Mouse (Mus musculus) cerebellum, postnatal 36 days (tissue): ENCODE measurements around the gene Podxl.

Experiments
- DNase-seq, 2 experiments: peaks; one replicate each; pipeline ENCODE4 v3.0.0; 2021 to 2022; ENCODE audit warnings: mixed read lengths in 2 of 2

Podxl gene

DNA sequence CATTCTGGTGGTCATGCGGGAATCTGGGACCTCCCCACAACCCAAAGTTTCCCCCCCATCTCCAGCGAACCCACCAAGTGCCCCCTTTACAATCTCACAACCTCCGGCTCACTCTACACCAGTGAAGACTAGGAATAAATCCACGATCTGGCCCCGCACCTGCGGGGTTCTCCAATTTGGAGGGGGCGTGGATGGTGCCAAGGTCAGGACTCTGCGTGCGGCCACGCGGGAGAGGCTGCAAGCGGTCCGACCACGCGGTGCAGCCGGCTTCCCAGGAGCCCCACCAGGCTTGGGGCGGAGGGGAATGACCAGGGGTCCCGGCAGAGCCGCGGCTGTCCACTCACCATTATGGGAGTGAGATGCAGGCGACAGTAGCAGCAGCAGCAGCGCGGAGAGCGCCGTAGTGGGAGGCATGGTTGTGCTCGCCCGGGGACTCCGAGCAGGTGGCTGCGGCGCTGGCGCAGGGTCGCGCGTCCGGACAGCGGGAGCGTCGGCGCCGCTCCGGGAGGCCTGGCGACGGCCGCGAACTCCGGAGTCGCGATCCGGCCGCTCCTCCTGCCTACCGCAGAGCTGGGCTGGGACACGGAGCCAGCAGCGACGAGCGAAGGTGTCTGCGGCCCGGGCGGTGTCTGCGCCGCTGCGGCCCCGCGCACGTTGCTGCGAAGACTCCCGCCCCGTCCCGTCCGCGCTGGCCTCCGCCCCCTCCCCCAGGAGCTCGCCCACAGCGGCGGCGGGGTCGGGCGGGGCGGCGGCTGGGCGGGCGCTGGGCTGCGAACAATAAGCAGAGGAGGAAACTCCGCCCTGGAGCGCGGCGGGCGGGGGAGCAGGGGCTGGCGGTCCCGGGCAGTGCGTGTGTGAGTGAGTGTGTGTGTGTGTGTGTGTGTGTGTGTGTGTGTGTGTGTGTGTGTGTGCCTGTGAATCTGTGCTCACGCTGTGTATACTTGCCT lies at the start of gene Podxl:
Gene Podxl, minus strand, starts transcription at position 747 of the 947 bp plus-strand sequence.
- DNase-seq: peak; percentile 19 to 39

DNA sequence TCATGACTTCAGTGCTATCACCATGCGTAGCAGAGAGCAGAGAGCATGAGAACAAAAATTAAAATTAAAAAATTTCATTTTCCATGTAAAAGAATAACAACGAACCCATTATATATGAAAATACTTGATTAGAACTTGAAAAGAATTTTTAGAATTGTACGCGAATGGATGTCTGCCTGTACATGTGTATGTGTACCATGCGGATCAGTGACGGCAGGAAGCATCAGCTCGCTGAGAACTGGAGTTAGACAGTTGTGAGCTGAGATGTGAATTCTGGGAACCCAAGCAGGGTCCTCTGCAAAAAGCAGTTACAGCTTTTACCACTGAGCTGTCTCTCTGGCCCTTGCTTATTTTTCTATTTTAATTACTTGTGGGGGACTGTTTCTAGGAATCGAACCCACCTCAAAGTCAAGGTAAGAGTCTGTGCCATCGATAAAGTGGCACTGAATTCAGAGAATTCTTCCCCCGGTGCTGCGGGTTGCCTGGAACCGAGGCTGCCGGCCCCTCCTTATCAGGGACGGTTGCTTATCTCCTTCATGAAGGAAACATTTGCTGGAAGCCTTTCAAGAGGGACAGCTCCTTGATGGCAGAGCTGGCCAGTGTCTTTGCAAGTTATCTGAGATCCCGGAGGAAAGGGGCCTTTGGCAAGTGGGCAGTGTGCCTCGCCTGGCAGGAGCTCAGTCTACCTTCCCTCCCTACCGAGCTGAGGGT lies 48.9 kb upstream of the Podxl start:
- DNase-seq: no peak

DNA sequence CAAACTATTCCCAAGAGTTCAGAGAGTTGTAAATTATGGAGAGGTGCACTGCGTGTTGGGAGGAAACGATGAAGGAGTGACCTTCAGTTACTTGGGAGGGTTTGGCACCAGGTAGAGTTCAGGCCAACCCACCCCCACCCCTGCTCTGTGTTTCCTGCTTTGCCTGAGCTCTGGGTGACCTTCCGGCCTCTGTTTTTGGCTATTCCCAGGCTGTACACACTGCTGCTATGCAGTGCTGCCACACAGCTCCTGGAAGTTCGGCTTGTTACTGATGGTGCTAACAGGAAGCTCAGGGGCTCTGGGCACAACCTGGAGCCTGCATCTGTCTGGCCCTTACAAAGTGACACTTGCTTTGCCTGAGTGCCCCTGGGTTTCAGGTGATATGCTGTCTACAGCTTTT lies 42.6 kb upstream of the Podxl start:
- no peak for DNase-seq

DNA sequence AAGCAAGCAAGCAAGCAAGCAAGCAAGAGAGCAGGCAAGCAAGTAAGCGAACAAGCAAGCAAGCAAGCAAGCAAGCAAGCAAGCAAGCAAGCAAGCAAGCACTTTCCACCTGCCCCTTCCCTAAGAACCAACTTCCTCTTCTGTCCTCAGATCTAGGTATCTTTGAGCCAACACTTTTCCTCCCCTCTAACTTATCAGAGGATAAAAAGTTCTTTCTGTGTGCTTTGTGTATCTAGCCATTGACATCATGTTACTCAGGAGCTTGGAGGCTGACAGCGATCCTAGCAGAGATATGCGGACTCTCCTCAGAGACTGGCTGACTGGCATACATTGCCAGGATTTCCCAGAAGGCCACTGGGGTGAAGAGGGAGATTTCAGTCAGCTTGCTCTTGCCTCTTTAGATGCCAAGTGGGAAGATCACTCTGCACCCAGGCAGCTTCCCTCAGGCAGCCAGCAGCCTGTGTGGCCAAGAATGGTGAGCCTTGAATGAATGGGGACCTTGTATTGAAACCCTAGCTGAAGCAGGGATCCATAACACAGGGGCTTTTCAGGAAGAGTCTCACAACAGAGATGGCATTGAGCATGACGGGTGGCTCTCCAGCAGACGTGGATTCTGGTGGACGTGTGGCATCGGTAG lies 41.0 kb upstream of the Podxl start:
- no peak for DNase-seq

DNA sequence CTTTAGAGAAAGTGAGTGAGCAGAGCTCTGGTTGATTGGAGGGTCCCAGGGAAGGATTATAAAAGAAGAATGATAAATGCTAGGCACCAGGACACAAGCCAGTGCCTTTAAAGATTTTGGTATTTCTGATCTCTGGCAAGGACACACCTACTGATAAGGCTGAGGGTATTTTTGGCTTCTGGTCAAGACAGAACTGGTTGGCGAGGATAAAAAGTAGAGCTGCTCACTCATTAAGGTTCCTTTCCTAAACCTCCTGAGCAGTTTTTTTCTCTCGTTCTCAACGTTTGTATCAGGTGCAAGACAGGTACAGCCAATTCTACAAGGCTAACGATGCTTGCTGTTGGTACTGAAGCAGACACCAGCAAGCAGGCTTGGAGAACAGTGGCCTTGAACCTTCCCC lies 38.7 kb upstream of the Podxl start:
- no peak for DNase-seq

DNA sequence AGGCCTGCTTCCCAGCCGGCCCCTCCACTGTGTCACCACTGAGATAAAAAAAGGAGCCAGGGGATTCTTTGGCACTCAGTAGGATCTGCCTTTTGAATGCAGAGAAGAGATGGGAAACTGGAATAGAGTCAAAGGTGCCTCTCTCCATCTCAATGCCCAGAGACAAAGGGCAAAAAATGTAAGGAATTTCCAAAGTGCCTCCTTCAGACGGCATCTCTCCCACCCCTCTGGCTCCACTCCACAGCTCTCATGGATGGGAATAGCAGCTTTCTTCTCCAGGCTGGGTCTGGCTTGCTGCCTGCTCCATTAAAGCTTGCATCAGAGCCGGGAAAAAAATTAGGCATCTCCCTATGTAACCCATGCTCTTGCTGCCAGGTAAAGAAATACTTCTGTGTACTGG lies 37.4 kb upstream of the Podxl start:
- no peak for DNase-seq

DNA sequence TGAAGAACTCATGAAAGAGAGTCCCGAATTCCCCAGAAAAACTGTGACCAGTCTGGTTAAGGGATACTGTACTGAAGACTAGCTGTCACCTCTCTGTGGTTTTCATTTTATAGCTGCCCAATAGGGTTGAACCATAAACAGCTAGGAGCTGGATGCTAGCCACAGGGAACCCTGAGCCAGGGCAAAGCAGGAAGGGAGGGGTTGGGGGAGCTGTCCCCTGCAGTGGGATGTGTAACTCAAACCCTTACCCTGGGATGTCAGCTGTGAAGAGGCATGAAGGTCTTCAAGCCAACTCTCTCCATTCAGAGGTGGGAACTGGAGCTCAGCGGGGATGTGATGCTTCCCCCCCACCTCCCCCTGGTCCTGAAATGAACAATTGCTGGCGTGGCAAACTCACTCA lies 36.1 kb upstream of the Podxl start:
- DNase-seq: no peak

DNA sequence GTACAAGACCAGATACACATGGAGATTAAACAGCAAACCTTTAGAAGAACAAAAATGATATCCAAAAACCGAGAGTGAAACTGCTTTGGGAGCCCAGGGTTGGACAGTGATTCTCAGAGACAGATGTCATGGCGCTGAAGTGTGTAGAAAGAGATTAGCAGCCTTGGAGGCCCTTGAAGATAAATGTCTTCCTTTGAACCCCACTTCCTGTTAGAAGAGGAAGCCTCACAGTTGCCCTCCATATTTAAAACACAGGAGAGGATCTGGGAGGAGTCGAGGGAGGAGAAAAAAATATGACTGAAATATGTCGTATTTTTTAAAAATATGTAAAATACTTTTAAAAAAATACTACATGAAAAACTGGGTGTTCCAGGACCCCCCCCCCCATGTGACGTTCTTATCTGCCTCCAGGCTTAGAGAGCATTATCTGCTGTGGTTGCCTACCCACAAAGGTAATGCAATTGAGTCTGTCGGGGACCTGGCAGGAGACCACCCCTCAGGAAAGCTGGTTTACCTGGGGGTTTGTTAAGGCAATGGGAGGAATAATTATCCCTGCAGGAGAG lies 34.6 kb upstream of the Podxl start:
- DNase-seq: no peak

DNA sequence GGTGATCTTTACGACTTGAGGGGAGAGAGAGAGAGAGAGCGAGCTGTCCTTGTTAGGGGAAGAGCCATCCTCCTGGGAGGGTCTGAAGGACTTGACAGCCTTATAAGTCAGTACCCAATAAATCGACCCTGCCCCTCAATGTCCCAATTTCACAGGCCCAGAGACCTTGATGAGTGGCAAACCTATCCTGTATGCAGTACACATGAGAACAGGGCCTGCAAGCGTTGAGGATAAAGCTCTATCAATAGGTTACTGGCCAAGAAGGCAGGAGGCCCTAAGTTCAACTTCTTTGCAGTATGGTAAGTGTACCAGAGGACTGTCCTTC lies 33.3 kb upstream of the Podxl start:
- no peak for DNase-seq

DNA sequence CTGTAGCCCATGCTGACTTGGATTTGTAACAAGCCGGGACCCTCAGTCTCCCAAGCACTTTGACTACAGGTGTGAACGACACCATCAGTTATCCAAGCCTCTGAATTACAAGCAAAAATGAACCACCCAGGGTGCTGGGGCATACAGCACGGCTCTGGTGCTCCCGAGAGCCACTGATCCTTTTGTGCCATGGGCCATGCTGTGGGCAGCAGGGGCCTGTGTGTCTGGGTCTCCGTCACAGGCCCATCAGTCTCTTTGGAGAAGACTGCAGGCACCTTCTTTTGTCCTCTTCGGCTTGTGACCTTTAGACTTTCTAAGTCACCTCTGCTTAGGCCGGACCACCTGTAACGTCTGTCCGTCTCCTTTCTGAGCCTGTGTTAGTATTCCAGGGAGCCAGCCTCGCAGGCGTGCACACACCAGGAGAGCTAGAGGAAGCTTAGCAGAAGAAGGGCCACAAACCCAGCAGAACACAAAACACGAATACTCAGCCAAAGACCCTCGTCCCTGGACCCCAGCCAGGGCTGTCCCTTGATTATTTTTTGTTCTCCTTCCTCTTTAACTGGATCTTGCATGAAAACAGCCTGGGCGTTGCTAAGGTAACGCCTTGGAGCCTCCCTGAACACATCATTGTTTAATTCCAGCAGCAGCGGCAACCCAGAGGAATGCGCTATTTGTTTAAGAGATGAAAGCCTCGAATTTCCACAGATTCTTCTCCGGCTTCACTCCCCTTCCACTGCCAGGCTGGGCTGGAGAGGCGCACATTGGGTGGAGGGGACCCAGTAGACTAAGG lies 32.8 kb upstream of the Podxl start:
- peak in 1 of 2 experiments; percentile 5 for DNase-seq

DNA sequence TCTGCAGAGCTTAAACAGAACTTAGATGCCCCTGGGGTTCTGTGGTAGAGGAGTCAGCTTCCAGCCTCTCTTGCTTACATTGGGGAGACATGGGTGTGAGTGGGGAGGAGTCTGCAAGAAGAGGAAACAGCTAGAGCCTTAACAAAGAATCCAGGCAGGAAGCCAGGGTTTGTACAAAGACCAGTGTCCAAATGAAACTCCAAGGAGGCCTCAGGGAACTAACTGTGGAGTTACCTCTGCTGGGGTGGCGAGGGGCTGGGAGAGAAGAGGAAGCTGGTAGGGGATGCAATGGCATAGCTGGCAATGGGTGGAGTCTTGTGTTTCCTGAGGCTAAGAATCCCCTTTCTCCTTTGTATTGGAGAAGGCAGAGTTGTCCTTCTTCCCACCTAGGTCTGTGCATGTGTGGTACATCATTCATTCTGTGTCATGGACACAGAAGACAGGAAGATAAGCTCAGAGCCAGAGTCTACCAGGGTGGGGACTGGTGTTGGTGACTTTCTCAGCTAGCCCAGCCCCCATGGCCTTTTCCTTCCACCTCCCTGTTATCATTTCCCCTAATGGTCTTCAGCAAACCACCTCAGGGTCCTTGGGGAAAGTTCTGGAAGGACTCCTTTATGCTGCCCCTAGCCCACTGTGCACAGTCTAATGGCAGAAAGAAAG lies 28.9 kb upstream of the Podxl start:
- no peak for DNase-seq

DNA sequence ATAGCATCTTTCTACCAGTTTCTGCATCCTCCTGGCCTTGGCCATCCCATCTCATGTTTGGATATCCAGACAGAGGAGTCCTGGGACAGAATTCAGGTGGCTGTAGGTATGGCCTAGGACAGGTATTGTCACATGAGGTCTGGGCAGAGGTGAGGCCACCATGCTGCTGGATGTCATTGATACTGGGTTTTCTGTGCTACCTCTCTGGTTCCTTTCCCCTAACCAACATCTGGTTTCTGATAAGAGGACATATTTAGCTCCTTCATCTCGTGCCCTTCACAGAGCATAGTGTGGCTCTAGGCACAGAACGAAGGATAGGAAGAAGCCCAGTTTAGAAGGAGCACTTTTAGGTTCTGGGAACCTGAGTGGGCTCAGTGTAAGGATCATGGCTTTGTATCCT lies 28.3 kb upstream of the Podxl start:
- no peak for DNase-seq

DNA sequence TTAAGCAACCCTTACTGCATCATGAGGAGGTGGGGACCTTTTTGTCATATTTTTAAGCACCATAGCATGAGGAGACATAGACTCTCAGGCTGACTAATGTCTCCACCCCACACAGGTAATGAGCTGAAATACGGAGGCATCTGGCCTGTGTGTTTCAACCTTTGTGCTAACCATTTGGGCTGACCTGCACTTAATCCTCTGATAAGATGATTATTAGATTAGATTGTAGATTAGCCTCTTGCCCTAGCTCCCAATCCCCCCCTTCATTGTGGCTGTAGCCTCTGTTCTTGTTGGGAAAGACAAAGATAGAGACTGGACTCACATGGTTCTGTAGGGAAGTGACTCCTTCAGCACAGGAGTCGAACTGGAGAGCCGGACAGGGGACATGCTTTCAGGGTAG lies 27.9 kb upstream of the Podxl start:
- no peak for DNase-seq

DNA sequence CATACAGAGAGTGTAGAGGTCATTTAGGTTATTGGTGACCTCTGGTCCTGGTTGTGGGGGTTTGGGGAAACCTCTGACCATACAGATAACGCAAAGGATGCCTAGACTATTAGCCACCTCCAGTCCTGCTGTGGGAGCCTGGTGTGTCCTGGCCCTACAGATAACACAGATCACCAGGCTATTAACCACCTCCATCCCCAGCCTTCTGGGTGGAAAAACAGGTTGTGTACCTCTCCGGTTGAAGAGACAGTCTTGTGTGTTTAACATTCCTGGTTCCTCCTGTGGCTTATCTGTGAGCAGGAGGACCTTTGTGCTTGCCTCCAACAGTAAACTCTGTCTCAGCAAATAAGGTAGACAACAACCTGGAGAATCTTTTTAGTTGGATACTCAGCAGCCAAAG lies 27.0 kb upstream of the Podxl start:
- DNase-seq: no peak

DNA sequence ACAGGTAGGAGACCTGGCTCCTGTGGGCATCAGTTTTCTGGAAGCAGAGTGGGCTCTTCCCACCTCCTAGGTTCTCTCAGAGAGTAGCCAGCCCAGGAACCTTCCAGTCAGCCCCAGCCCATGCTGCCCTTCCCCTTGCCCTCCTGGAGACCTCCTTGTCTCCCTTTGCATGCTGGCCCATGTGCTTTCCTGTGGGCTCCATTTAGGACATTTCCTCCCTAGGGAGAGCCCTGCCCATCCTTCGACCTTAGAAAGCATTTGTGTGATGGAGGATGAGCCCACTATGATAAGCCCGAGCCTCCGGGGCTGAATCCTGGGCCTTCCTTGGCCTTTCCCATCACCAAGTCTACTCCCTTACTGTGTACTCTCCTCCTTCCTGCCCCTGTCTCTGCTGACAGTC lies 25.5 kb upstream of the Podxl start:
- no peak for DNase-seq

DNA sequence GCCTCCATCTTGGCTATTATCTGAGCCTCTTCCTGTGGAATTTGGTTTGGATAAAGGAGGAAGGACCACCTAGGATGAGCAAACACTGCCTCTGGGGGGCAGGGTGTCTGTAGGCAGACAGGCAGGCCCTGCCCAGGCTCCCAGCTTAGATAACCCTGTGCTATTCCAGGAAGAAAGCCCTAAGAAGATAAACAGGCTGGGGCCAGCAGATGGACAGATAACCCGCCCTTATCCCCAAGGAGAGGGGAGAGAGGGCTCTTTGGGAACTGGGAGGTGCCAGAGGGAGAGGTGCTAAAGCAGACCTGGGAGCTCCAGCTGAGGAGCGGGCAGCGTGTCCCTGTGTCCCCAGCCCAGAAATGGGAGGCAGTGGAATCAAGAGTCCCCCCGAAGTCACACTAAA lies 23.9 kb upstream of the Podxl start:
- no peak for DNase-seq

DNA sequence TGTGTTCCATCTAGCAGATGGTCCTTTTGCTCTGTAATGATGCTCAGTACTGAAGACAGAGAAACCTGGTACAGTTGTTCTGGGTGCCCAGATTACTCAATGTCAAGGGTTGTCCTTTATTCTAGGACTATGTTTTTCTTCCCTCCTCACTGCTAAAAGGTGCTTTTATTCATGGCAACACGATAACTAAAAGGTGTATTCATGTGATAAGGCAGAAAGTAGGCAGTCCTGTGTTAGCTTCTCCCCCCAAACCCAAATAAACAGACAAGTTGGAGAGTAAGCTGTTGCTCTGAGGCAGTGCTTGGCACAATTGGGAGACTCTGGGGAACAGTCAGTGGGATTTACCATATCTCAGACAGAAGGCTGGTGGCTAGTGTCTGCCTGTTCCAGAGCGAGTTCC lies 22.3 kb upstream of the Podxl start:
- no peak for DNase-seq

DNA sequence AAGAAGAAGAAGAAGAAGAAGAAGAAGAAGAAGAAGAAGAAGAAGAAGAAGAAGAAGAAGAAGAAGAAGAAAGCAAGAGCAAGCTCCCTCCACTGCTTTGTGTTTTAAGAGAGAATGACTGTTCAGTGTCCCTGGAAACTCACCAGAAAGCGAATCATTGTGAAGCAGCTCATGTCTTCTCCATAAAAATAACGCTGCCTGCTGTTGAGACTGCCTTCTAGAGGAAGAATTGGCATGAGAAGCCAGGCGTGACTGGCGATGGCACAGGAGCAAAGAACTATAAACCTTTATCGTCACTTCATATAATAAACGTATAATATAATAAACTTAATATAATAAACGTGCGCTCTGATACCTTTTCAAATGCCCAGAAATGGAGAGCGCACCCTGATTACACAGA lies 12.4 kb upstream of the Podxl start:
- no peak for DNase-seq

DNA sequence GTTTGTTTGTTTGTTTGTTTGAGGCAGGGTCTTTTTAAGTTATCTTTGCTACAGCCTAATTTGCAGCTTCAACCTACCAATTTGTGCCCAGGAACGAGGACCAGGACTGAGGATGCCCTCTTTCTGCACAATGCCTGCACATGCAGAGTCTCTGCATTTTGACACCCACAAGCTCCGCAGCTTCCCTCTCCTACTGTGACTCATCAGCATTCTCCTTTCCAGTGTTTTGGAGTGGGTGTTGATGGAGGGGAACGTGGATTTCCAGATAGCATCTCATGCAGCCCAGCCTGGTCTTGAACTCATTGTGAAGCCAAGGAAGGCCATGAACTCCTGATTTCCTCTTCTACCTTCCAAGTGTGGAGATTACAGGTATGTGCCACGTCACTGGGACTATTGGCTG lies 11.3 kb upstream of the Podxl start:
- DNase-seq: no peak

DNA sequence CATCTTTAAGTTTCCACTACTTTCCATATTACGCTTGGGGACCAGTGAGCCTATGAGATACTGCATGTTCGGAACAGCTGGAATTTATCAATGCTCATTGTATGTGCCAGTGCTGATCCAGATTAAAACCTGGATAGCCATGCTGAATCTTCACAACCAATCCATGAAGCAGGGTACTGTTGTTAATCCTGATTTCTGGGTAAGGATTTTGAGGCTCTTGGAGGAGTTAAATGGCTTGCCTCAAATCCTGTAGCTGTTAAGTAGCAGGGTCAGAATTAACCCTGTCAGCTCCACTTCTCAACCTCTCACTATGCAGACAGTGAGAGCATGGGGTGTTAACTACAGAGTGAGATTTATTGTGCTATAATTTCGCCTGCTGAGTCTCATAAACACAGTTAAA lies 7.7 kb upstream of the Podxl start:
- no peak for DNase-seq

DNA sequence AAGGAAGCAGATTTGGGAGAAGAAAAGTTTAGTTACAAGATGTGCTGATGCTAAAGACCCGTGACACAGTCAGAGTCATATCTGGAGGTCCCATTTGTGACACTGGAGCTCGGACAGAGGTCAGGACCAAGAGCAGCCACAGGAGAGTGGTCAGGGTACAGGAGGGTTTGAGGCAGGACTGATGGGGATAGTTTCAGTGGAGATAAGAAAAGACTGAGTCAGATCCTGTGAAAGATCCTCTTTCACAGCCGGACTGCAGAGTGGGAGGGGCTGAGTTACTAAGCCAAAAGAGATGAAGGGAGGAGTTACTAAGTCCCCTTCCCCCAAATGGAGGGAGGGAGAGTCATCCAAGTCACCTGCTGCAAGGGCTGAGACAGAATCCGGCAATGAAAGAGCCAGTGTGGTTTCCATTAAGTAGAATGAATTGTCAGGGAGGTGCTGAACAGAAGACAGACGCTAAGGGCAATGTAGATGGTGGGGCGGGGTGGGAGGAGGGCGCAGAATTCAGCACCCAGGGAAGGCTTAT lies 4.4 kb upstream of the Podxl start:
- DNase-seq: no peak

DNA sequence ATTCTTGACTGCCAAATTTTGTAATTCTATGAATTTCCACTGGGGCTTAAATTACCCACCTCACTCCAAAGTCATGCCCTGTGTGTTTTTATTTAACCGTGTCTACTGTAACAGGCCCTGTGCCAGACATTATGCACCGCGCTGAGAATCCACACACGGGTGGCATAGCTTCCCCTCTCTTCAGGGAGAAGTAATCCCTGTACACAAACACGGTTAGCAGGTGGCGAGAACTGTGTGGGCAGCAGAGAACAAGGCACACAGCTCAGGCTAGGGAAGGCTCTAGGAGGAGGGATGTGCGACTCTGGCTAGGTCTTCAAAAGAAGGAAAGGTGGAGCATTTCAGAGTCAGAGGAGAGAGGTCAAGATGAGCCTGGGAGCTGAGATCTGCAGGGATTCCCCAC lies 3.4 kb upstream of the Podxl start:
- no peak for DNase-seq
